Mouse (Mus musculus): Measurements from ENCODE around the gene Arhgdib. TPM values are rescaled to one million over a fixed set of nuclear protein-coding genes. Genes with fewer than 3 reads are reported as not detected.

The Arhgdib gene
- polyA plus RNA-seq, 1 experiment from 2014 or later: 86.1 TPM

Other genes starting within 250 kb of the Arhgdib start
- gene Gucy2c, start 160.1 kb downstream of the Arhgdib start, polyA plus RNA-seq (2014; fragmentation: Nextera tagmentation; extraction: Ambion mirVana): not detected in 2 replicates
- 0.20 and 0.35 TPM in 2 replicates for gene Hist4h4, start 137.5 kb downstream of the Arhgdib start, polyA plus RNA-seq (2014; fragmentation: Nextera tagmentation; extraction: Ambion mirVana)
- 71.4 TPM in 2 replicates for gene H2afj, start 133.7 kb downstream of the Arhgdib start, polyA plus RNA-seq (2014; fragmentation: Nextera tagmentation; extraction: Ambion mirVana)
- gene BC049715, start 114.3 kb downstream of the Arhgdib start, polyA plus RNA-seq (2014; fragmentation: Nextera tagmentation; extraction: Ambion mirVana): 1.1 and 2.3 TPM in 2 replicates
- gene Wbp11, start 113.7 kb downstream of the Arhgdib start, polyA plus RNA-seq (2014; fragmentation: Nextera tagmentation; extraction: Ambion mirVana): 67.7 and 69.5 TPM in 2 replicates
- gene Smco3, start 106.4 kb downstream of the Arhgdib start, polyA plus RNA-seq (2014; fragmentation: Nextera tagmentation; extraction: Ambion mirVana): not detected in 2 replicates
- gene Art4, start 84.2 kb downstream of the Arhgdib start, polyA plus RNA-seq (2014; fragmentation: Nextera tagmentation; extraction: Ambion mirVana): 9.5 and 11.2 TPM in 2 replicates
- 457 and 563 TPM in 2 replicates for gene Mgp, start 66.1 kb downstream of the Arhgdib start, polyA plus RNA-seq (2014; fragmentation: Nextera tagmentation; extraction: Ambion mirVana)
- gene Erp27, start 19.7 kb downstream of the Arhgdib start, polyA plus RNA-seq (2014; fragmentation: Nextera tagmentation; extraction: Ambion mirVana): 0.93 and 1.7 TPM in 2 replicates
- gene Pde6h, start 18.1 kb downstream of the Arhgdib start, polyA plus RNA-seq (2014; fragmentation: Nextera tagmentation; extraction: Ambion mirVana): 0.23 TPM in 1 of 2 replicates, not detected in the other
- 4.4 and 5.4 TPM in 2 replicates for gene Rerg, start 228.6 kb upstream of the Arhgdib start, polyA plus RNA-seq (2014; fragmentation: Nextera tagmentation; extraction: Ambion mirVana)